Mouse (Mus musculus): Measurements from ENCODE around the gene Gpr55. TPM values are rescaled to one million over a fixed set of nuclear protein-coding genes. Genes with fewer than 3 reads are reported as not detected.

The Gpr55 gene
- polyA plus RNA-seq, 1 experiment from 2014 or later = 0.14 TPM

- no peaks in the 10 kb centered on the region for H3K27me3 ChIP-seq (ENCODE audit: insufficient read depth, low read length)
- no peaks in the 10 kb centered on the region for H3K36me3 ChIP-seq (ENCODE audit: insufficient read depth, low read length)
- H3K4me1 ChIP-seq (ENCODE audit: insufficient read depth, low read length) = peaks cover 30% of the 10 kb centered on the region
- H3K4me2 ChIP-seq (replicated peaks; ENCODE audit: low read depth, low read length) = no peak overlapping the region
- no peak overlapping the region for H3K4me3 ChIP-seq (ENCODE audit: low read length)
- no peak overlapping the region for H3K9ac ChIP-seq (replicated peaks; ENCODE audit: low read length)
- WGBS = 62% methylated on average over 8 of the region's 8 CpGs
- no peak for ATAC-seq (ENCODE audit: low FRiP score, low TSS enrichment)
- no peaks in the 10 kb centered on the region for H3K9me3 ChIP-seq (ENCODE audit: low read length)
- no peak overlapping the region for H3K27ac ChIP-seq (ENCODE audit: low read length)
Observed at GRCm38 (mm10) chr1:85935148-85935852, 25.5 kb downstream of the Gpr55 start.

DNA sequence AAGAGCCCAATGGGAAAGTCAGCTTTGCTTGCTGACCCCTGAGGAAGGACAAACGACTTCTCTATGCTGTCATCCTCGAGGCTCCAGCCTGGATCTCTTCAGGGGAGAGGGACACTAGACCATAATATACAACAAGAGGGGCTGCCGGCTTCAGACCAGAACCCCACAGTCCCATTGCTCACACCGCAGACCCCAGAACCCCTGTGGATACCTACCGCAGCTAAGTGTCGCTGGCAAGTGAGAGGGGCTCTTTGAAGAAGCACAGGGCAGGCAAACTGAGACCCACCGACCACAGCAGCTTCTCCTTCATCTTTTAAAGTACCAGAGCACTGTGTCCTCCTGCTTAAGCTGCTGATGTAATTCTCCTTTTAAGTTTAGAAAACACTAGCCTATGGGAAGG lies 26.2 kb downstream of the Gpr55 start:
- no peak overlapping the region for H3K4me3 ChIP-seq (ENCODE audit: low read length)
- H3K9me3 ChIP-seq (ENCODE audit: low read length) = no peaks in the 10 kb centered on the region
- ATAC-seq (ENCODE audit: low FRiP score, low TSS enrichment) = no peak
- no peak overlapping the region for H3K4me2 ChIP-seq (replicated peaks; ENCODE audit: low read depth, low read length)
- H3K27me3 ChIP-seq (ENCODE audit: insufficient read depth, low read length) = no peaks in the 10 kb centered on the region
- peaks cover 30% of the 10 kb centered on the region for H3K4me1 ChIP-seq (ENCODE audit: insufficient read depth, low read length)
- no peaks in the 10 kb centered on the region for H3K36me3 ChIP-seq (ENCODE audit: insufficient read depth, low read length)
- 7% methylated on average over 7 of the region's 7 CpGs for WGBS
- peak overlapping the region; percentile 86 for H3K27ac ChIP-seq (ENCODE audit: low read length)
- H3K9ac ChIP-seq (replicated peaks; ENCODE audit: low read length) = no peak overlapping the region

GRCm38 (mm10) chr1:85933631-85934465 lies 27.0 kb downstream of the Gpr55 start:
- peak overlapping the region; percentile 86 for H3K27ac ChIP-seq (ENCODE audit: low read length)
- peaks cover 30% of the 10 kb centered on the region for H3K4me1 ChIP-seq (ENCODE audit: insufficient read depth, low read length)
- H3K4me3 ChIP-seq (ENCODE audit: low read length) = peak overlapping the region; percentile 17; the same call in 1 of the 2 replicates
- 4% methylated on average over 11 of the region's 11 CpGs for WGBS
- ATAC-seq (ENCODE audit: low FRiP score, low TSS enrichment) = peak; percentile 78
- H3K27me3 ChIP-seq (ENCODE audit: insufficient read depth, low read length) = no peaks in the 10 kb centered on the region
- H3K9ac ChIP-seq (replicated peaks; ENCODE audit: low read length) = peak overlapping the region; percentile 55
- H3K4me2 ChIP-seq (replicated peaks; ENCODE audit: low read depth, low read length) = peak overlapping the region; percentile 45
- no peaks in the 10 kb centered on the region for H3K9me3 ChIP-seq (ENCODE audit: low read length)
- no peaks in the 10 kb centered on the region for H3K36me3 ChIP-seq (ENCODE audit: insufficient read depth, low read length)

GRCm38 (mm10) chr1:85933226-85933625 lies 27.6 kb downstream of the Gpr55 start:
- H3K4me2 ChIP-seq (replicated peaks; ENCODE audit: low read depth, low read length) = peak overlapping the region; percentile 45
- no peaks in the 10 kb centered on the region for H3K9me3 ChIP-seq (ENCODE audit: low read length)
- 0 out of 2 replicates have a peak overlapping the region, but pooled peaks have one; percentile 55 for H3K9ac ChIP-seq (replicated peaks; ENCODE audit: low read length)
- ATAC-seq (ENCODE audit: low FRiP score, low TSS enrichment) = peak; percentile 72
- 9% methylated on average over 7 of the region's 7 CpGs for WGBS
- peak overlapping the region; percentile 86 for H3K27ac ChIP-seq (ENCODE audit: low read length)
- no peaks in the 10 kb centered on the region for H3K27me3 ChIP-seq (ENCODE audit: insufficient read depth, low read length)
- no peaks in the 10 kb centered on the region for H3K36me3 ChIP-seq (ENCODE audit: insufficient read depth, low read length)
- H3K4me1 ChIP-seq (ENCODE audit: insufficient read depth, low read length) = peaks cover 36% of the 10 kb centered on the region
- H3K4me3 ChIP-seq (ENCODE audit: low read length) = peak overlapping the region; percentile 17; the same call in 1 of the 2 replicates

DNA sequence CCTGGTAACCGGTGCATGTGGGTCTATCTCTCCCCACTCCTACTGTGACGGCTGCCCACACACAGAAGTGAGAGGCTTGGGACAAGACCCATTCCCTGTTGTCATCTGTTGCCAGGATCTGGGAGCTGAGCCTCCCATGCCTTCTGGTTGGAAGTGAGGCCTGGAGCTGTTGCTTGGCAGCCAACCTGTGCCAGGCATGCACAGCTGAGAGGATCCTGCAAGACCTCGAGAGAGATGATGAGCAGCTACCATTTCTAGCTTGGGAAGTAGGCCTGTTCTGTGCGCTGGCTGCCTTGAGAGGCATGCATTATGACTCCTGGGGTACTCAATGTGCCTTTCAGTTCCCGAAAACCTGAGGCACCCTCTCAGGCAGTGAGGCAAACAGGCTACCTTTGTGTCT lies 29.6 kb downstream of the Gpr55 start:
- Histone ChIP-seq H3K36me3 (ENCODE audit: insufficient read depth, low read length) (no peaks in the 10 kb centered on the region), H3K27me3 (ENCODE audit: insufficient read depth, low read length) (no peaks in the 10 kb centered on the region), H3K4me1 (ENCODE audit: insufficient read depth, low read length) (peaks cover 38% of the 10 kb centered on the region), H3K9ac (replicated peaks; ENCODE audit: low read length) (no peak overlapping the region), H3K9me3 (ENCODE audit: low read length) (no peaks in the 10 kb centered on the region), H3K4me2 (replicated peaks; ENCODE audit: low read depth, low read length) (no peak overlapping the region), H3K4me3 (ENCODE audit: low read length) (no peak overlapping the region), H3K27ac (ENCODE audit: low read length) (no peak overlapping the region)
- ATAC-seq (ENCODE audit: low FRiP score, low TSS enrichment) = no peak
- WGBS = 87% methylated on average over 5 of the region's 5 CpGs

- ATAC-seq (ENCODE audit: low FRiP score, low TSS enrichment) = no peak
- no peaks in the 10 kb centered on the region for H3K36me3 ChIP-seq (ENCODE audit: insufficient read depth, low read length)
- H3K27ac ChIP-seq (ENCODE audit: low read length) = peak overlapping the region; percentile 79; the same call in 1 of the 2 replicates
- no peaks in the 10 kb centered on the region for H3K27me3 ChIP-seq (ENCODE audit: insufficient read depth, low read length)
- H3K9ac ChIP-seq (replicated peaks; ENCODE audit: low read length) = no peak overlapping the region
- no peaks in the 10 kb centered on the region for H3K9me3 ChIP-seq (ENCODE audit: low read length)
- peaks cover 32% of the 10 kb centered on the region for H3K4me1 ChIP-seq (ENCODE audit: insufficient read depth, low read length)
- 83% methylated on average over 6 of the region's 6 CpGs for WGBS
- H3K4me2 ChIP-seq (replicated peaks; ENCODE audit: low read depth, low read length) = no peak overlapping the region
- no peak overlapping the region for H3K4me3 ChIP-seq (ENCODE audit: low read length)
Observed at GRCm38 (mm10) chr1:85929406-85929805, 31.4 kb downstream of the Gpr55 start.

GRCm38 (mm10) chr1:85928688-85929065 lies 32.1 kb downstream of the Gpr55 start:
- Histone ChIP-seq H3K4me2 (replicated peaks; ENCODE audit: low read depth, low read length) (no peak overlapping the region), H3K9ac (replicated peaks; ENCODE audit: low read length) (no peak overlapping the region), H3K36me3 (ENCODE audit: insufficient read depth, low read length) (no peaks in the 10 kb centered on the region), H3K27me3 (ENCODE audit: insufficient read depth, low read length) (no peaks in the 10 kb centered on the region), H3K9me3 (ENCODE audit: low read length) (no peaks in the 10 kb centered on the region), H3K27ac (ENCODE audit: low read length) (peak overlapping the region; percentile 79), H3K4me3 (ENCODE audit: low read length) (no peak overlapping the region), H3K4me1 (ENCODE audit: insufficient read depth, low read length) (peaks cover 25% of the 10 kb centered on the region)
- peak; percentile 40; the same call in 1 of the 2 replicates for ATAC-seq (ENCODE audit: low FRiP score, low TSS enrichment)
- WGBS = 28% methylated on average over 4 of the region's 4 CpGs

DNA sequence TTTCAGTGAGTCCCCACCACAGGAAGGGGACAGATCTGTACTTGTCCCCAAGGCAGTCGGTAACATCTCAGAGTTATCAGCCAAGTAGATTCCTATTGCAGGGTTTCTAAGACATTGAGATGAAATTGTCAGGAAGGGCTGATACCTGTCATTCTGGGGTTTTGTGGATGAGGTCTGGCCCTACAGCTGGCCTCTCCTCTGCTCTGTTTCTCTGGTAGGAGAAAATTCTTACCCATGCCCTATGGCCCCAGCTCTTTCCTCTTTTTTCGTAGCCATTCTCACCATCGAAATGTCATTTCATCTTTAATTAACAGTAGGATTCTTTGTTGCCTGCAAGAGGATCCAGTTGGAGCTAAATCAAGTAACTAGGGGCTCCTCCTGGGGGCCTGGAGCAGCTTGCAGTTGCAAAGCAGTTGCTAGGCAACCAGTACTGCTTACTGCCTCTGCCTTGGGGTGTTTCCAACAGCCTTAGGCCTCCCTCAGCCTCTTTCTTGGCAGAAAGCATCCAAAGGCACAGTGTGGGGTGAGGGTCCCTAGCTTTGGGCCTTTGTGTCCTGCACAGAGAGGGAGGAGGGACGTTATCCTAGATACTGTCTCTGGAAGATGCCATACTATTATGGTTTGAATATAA lies 32.6 kb downstream of the Gpr55 start, which contains the start of gene 4933407L21Rik:
TSS of gene 4933407L21Rik (plus strand) at position 427 of the 631 bp plus-strand sequence.
- Histone ChIP-seq H3K27ac (ENCODE audit: low read length) (peak within 1 kb of the TSS; percentile 79), H3K9me3 (ENCODE audit: low read length) (no peaks in the 10 kb centered on the region), H3K9ac (replicated peaks; ENCODE audit: low read length) (no peak within 1 kb of the TSS), H3K36me3 (ENCODE audit: insufficient read depth, low read length) (no peaks in the 10 kb centered on the region), H3K4me3 (ENCODE audit: low read length) (no peak within 1 kb of the TSS), H3K4me2 (replicated peaks; ENCODE audit: low read depth, low read length) (no peak within 1 kb of the TSS), H3K4me1 (ENCODE audit: insufficient read depth, low read length) (peaks cover 20% of the 10 kb centered on the region), H3K27me3 (ENCODE audit: insufficient read depth, low read length) (no peaks in the 10 kb centered on the region)
- ATAC-seq (ENCODE audit: low FRiP score, low TSS enrichment) = peak; percentile 31
- 39% methylated on average over 4 of the region's 4 CpGs for WGBS

- Histone ChIP-seq H3K9ac (replicated peaks; ENCODE audit: low read length) (no peak overlapping the region), H3K27me3 (ENCODE audit: insufficient read depth, low read length) (no peaks in the 10 kb centered on the region), H3K4me1 (ENCODE audit: insufficient read depth, low read length) (peaks cover 13% of the 10 kb centered on the region), H3K36me3 (ENCODE audit: insufficient read depth, low read length) (no peaks in the 10 kb centered on the region), H3K9me3 (ENCODE audit: low read length) (no peaks in the 10 kb centered on the region), H3K4me3 (ENCODE audit: low read length) (no peak overlapping the region), H3K4me2 (replicated peaks; ENCODE audit: low read depth, low read length) (no peak overlapping the region), H3K27ac (ENCODE audit: low read length) (no peak overlapping the region)
- ATAC-seq (ENCODE audit: low FRiP score, low TSS enrichment) = no peak
- 67% methylated on average over 5 of the region's 5 CpGs for WGBS
Observed at GRCm38 (mm10) chr1:85925183-85925582, 35.6 kb downstream of the Gpr55 start.
